Mouse (Mus musculus): Measurements from ENCODE around the gene Kdf1. TPM values are rescaled to one million over a fixed set of nuclear protein-coding genes. Genes with fewer than 3 reads are reported as not detected.

Kdf1 gene
- polyA plus RNA-seq, 1 experiment, result 0.01 TPM

DNA sequence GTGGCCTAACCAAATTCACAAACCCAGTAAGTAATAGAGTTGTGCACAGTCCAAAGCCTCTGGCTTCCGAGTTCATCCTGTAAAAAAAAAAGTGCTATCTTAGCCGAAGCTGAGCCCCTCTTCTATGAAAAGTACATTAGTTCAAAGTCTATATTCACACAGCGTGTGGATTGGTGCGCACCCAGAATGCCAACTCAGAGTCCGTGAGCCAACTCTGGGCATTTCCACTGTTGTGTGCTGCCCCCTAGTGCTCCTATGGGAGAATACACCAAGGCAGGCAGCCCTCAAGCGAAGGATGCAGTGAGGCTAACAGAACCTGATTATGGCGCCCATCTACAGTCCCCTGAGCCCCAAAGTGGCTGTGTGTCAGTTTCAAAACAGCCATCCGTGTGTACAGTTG lies 5.8 kb upstream of the Kdf1 start:
- Histone ChIP-seq H3ac (ENCODE audit: control insufficient read depth, insufficient read length) (no peak overlapping the region), H3K4me2 (ENCODE audit: low read depth) (peak overlapping the region; percentile 51), H3K36me3 (ENCODE audit: control insufficient read depth, insufficient read depth) (no peaks in the 10 kb centered on the region), H3K4me3 (no peak overlapping the region), H3K79me2 (ENCODE audit: control insufficient read depth, insufficient read depth) (no peaks in the 10 kb centered on the region), H3K27me3 (ENCODE audit: control insufficient read depth, insufficient read depth, insufficient read length) (no peaks in the 10 kb centered on the region)
- TF ChIP-seq CEBPB (IDR thresholded peaks at IDR 0.05; ENCODE audit: insufficient read depth, poor library complexity, severe bottlenecking), result no peak
- TF ChIP-seq TCF12 (IDR thresholded peaks at IDR 0.05; ENCODE audit: insufficient read depth, poor library complexity, severe bottlenecking), result no peak
- no peak for TF ChIP-seq POLR2AphosphoS2 (IDR thresholded peaks at IDR 0.05; ENCODE audit: insufficient read length, low read depth)
- no peak for TF ChIP-seq REST (IDR thresholded peaks at IDR 0.05; ENCODE audit: insufficient read depth, insufficient read length)
- TF ChIP-seq SRF (IDR thresholded peaks at IDR 0.05; ENCODE audit: control insufficient read depth, insufficient read length, low read depth), result no peak
- no peak for TF ChIP-seq USF1 (IDR thresholded peaks at IDR 0.05; ENCODE audit: low read depth)
- TF ChIP-seq MYOD1 (IDR thresholded peaks at IDR 0.05; ENCODE audit: control insufficient read depth in 1 of 3, insufficient read length in 2 of 3, low read depth in 2 of 3), result no peak
- no peak for TF ChIP-seq POLR2A (IDR thresholded peaks at IDR 0.05; ENCODE audit: insufficient read length, low read depth)
- TF ChIP-seq E2F4 (IDR thresholded peaks at IDR 0.05; ENCODE audit: insufficient read depth), result no peak
- no peak for TF ChIP-seq MYOG (IDR thresholded peaks at IDR 0.05; ENCODE audit: control insufficient read depth in 1 of 3, insufficient read depth in 1 of 3, insufficient read length in 2 of 3, low read depth in 2 of 3)
- TF ChIP-seq MAX (IDR thresholded peaks at IDR 0.05; ENCODE audit: low read depth), result no peak
- TF ChIP-seq TCF3 (IDR thresholded peaks at IDR 0.05; ENCODE audit: insufficient read length, low read depth), result no peak

DNA sequence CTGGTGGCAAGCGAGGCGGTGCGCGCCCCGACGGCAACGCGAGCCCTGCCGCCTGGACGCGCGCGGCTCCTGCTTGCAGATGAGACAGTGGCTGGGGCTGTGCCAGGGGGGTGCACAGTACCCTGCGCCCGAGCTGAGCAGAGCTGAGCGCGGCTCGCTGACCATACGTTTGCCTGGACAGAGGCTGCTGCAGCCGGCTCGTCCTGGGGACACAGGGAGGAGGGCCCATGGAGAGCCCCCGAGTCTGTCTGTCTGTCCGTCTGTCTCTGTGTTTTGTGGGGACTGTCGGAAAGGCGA lies 554 bp downstream of the Kdf1 start:
- H3K36me3 ChIP-seq (ENCODE audit: control insufficient read depth, insufficient read depth), result no peaks in the 10 kb centered on the region
- TF ChIP-seq USF1 (IDR thresholded peaks at IDR 0.05; ENCODE audit: low read depth) (no peak), MYOD1 (IDR thresholded peaks at IDR 0.05; ENCODE audit: control insufficient read depth in 1 of 3, insufficient read length in 2 of 3, low read depth in 2 of 3) (no peak), POLR2AphosphoS2 (IDR thresholded peaks at IDR 0.05; ENCODE audit: insufficient read length, low read depth) (no peak), E2F4 (IDR thresholded peaks at IDR 0.05; ENCODE audit: insufficient read depth) (no peak), MAX (IDR thresholded peaks at IDR 0.05; ENCODE audit: low read depth) (no peak), REST (IDR thresholded peaks at IDR 0.05; ENCODE audit: insufficient read depth, insufficient read length) (no peak), SRF (IDR thresholded peaks at IDR 0.05; ENCODE audit: control insufficient read depth, insufficient read length, low read depth) (no peak), MYOG (IDR thresholded peaks at IDR 0.05; ENCODE audit: control insufficient read depth in 1 of 3, insufficient read depth in 1 of 3, insufficient read length in 2 of 3, low read depth in 2 of 3) (no peak), TCF12 (IDR thresholded peaks at IDR 0.05; ENCODE audit: insufficient read depth, poor library complexity, severe bottlenecking) (no peak), CEBPB (IDR thresholded peaks at IDR 0.05; ENCODE audit: insufficient read depth, poor library complexity, severe bottlenecking) (no peak), POLR2A (IDR thresholded peaks at IDR 0.05; ENCODE audit: insufficient read length, low read depth) (no peak)
- no peaks in the 10 kb centered on the region for H3K79me2 ChIP-seq (ENCODE audit: control insufficient read depth, insufficient read depth)
- no peak overlapping the region for H3K4me3 ChIP-seq
- peaks cover 17% of the 10 kb centered on the region for H3K27me3 ChIP-seq (ENCODE audit: control insufficient read depth, insufficient read depth, insufficient read length)
- no peak overlapping the region for H3ac ChIP-seq (ENCODE audit: control insufficient read depth, insufficient read length)
- H3K4me2 ChIP-seq (ENCODE audit: low read depth), result no peak overlapping the region

DNA sequence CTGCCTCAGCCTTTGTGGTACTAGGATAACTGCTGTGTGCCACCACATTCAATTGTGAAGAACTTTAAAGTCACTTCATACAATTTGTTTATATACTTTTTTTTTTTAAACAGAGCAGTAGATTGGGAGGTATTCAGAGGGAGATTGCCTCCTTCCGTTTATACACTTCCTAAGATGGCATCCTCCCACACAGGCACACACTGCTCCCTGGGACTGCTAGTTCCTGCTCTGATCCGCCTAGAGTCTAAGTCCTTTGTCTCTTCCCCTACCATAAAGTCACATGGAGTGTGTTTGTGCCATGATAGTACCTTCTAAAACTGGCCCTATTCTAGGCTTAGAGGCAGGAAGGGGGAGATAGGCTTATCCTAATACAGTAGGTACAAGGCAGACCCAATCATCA lies 2.7 kb downstream of the Kdf1 start:
- H3ac ChIP-seq (ENCODE audit: control insufficient read depth, insufficient read length), result no peak overlapping the region
- H3K27me3 ChIP-seq (ENCODE audit: control insufficient read depth, insufficient read depth, insufficient read length), result peaks cover 17% of the 10 kb centered on the region
- TF ChIP-seq USF1 (IDR thresholded peaks at IDR 0.05; ENCODE audit: low read depth), result no peak
- TF ChIP-seq POLR2AphosphoS2 (IDR thresholded peaks at IDR 0.05; ENCODE audit: insufficient read length, low read depth), result no peak
- no peak for TF ChIP-seq TCF12 (IDR thresholded peaks at IDR 0.05; ENCODE audit: insufficient read depth, poor library complexity, severe bottlenecking)
- TF ChIP-seq REST (IDR thresholded peaks at IDR 0.05; ENCODE audit: insufficient read depth, insufficient read length), result no peak
- no peak for TF ChIP-seq CEBPB (IDR thresholded peaks at IDR 0.05; ENCODE audit: insufficient read depth, poor library complexity, severe bottlenecking)
- TF ChIP-seq TCF3 (IDR thresholded peaks at IDR 0.05; ENCODE audit: insufficient read length, low read depth), result no peak
- no peak for TF ChIP-seq SRF (IDR thresholded peaks at IDR 0.05; ENCODE audit: control insufficient read depth, insufficient read length, low read depth)
- TF ChIP-seq MYOG (IDR thresholded peaks at IDR 0.05; ENCODE audit: control insufficient read depth in 1 of 3, insufficient read depth in 1 of 3, insufficient read length in 2 of 3, low read depth in 2 of 3), result no peak
- no peaks in the 10 kb centered on the region for H3K79me2 ChIP-seq (ENCODE audit: control insufficient read depth, insufficient read depth)
- H3K4me3 ChIP-seq, result no peak overlapping the region
- no peaks in the 10 kb centered on the region for H3K36me3 ChIP-seq (ENCODE audit: control insufficient read depth, insufficient read depth)
- H3K4me2 ChIP-seq (ENCODE audit: low read depth), result no peak overlapping the region

DNA sequence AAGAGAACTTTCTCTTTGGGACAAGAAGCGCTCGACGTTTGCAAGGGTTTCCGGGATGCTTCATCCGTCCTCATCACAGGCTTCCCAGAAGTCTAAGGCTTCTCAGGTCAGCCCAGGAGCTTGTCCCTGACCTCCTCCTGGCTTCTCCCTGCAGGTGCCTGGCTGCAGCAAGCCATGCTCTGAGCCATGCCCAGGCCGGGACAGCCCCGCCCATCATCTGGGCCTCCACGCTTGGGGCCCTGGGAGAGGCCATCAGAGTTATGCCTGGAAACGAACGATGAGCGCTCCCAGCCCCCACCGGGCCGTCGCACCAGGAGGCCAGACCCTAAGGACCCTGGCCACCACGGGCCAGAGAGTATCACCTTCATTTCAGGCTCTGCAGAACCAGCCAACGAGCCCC lies 9.0 kb downstream of the Kdf1 start:
- Histone ChIP-seq H3ac (ENCODE audit: control insufficient read depth, insufficient read length) (no peak overlapping the region), H3K79me2 (ENCODE audit: control insufficient read depth, insufficient read depth) (no peaks in the 10 kb centered on the region), H3K27me3 (ENCODE audit: control insufficient read depth, insufficient read depth, insufficient read length) (peaks cover 6% of the 10 kb centered on the region), H3K4me3 (no peak overlapping the region), H3K4me2 (ENCODE audit: low read depth) (no peak overlapping the region), H3K36me3 (ENCODE audit: control insufficient read depth, insufficient read depth) (no peaks in the 10 kb centered on the region)
- TF ChIP-seq MYOG (IDR thresholded peaks at IDR 0.05; ENCODE audit: control insufficient read depth in 1 of 3, insufficient read depth in 1 of 3, insufficient read length in 2 of 3, low read depth in 2 of 3) (no peak), POLR2AphosphoS2 (IDR thresholded peaks at IDR 0.05; ENCODE audit: insufficient read length, low read depth) (no peak), USF1 (IDR thresholded peaks at IDR 0.05; ENCODE audit: low read depth) (no peak), E2F4 (IDR thresholded peaks at IDR 0.05; ENCODE audit: insufficient read depth) (no peak), REST (IDR thresholded peaks at IDR 0.05; ENCODE audit: insufficient read depth, insufficient read length) (no peak), TCF3 (IDR thresholded peaks at IDR 0.05; ENCODE audit: insufficient read length, low read depth) (no peak), POLR2A (IDR thresholded peaks at IDR 0.05; ENCODE audit: insufficient read length, low read depth) (no peak), TCF12 (IDR thresholded peaks at IDR 0.05; ENCODE audit: insufficient read depth, poor library complexity, severe bottlenecking) (no peak), SRF (IDR thresholded peaks at IDR 0.05; ENCODE audit: control insufficient read depth, insufficient read length, low read depth) (no peak), CEBPB (IDR thresholded peaks at IDR 0.05; ENCODE audit: insufficient read depth, poor library complexity, severe bottlenecking) (no peak), MYOD1 (IDR thresholded peaks at IDR 0.05; ENCODE audit: control insufficient read depth in 1 of 3, insufficient read length in 2 of 3, low read depth in 2 of 3) (no peak), MAX (IDR thresholded peaks at IDR 0.05; ENCODE audit: low read depth) (no peak)

DNA sequence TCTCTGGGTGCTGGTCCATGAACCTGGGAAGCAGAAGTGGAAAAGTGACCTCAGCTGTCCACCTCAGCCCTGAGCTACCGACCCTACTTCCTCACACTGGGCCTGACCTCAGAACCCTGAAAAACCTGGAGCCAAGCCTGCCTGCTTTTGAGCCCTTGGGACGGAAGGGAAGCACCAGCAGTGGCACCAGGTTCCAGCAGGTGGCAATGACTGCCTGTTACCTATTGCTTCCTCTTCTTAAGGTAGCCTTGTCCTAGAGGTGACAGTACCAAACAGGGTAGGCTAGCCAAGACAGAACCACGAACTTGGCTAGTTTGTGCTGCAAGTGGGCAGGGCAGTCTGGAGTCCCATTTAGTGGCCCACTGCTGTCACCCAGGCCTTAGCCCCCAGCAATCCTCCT lies 14.0 kb downstream of the Kdf1 start:
- TF ChIP-seq TCF12 (IDR thresholded peaks at IDR 0.05; ENCODE audit: insufficient read depth, poor library complexity, severe bottlenecking), result no peak
- no peak for TF ChIP-seq MAX (IDR thresholded peaks at IDR 0.05; ENCODE audit: low read depth)
- TF ChIP-seq E2F4 (IDR thresholded peaks at IDR 0.05; ENCODE audit: insufficient read depth), result no peak
- TF ChIP-seq SRF (IDR thresholded peaks at IDR 0.05; ENCODE audit: control insufficient read depth, insufficient read length, low read depth), result no peak
- no peak for TF ChIP-seq USF1 (IDR thresholded peaks at IDR 0.05; ENCODE audit: low read depth)
- TF ChIP-seq REST (IDR thresholded peaks at IDR 0.05; ENCODE audit: insufficient read depth, insufficient read length), result no peak
- no peak for TF ChIP-seq MYOG (IDR thresholded peaks at IDR 0.05; ENCODE audit: control insufficient read depth in 1 of 3, insufficient read depth in 1 of 3, insufficient read length in 2 of 3, low read depth in 2 of 3)
- no peak for TF ChIP-seq POLR2AphosphoS2 (IDR thresholded peaks at IDR 0.05; ENCODE audit: insufficient read length, low read depth)
- TF ChIP-seq MYOD1 (IDR thresholded peaks at IDR 0.05; ENCODE audit: control insufficient read depth in 1 of 3, insufficient read length in 2 of 3, low read depth in 2 of 3), result no peak
- no peak for TF ChIP-seq CEBPB (IDR thresholded peaks at IDR 0.05; ENCODE audit: insufficient read depth, poor library complexity, severe bottlenecking)
- no peak for TF ChIP-seq POLR2A (IDR thresholded peaks at IDR 0.05; ENCODE audit: insufficient read length, low read depth)
- TF ChIP-seq TCF3 (IDR thresholded peaks at IDR 0.05; ENCODE audit: insufficient read length, low read depth), result no peak
- Histone ChIP-seq H3K36me3 (ENCODE audit: control insufficient read depth, insufficient read depth) (no peaks in the 10 kb centered on the region), H3K4me2 (ENCODE audit: low read depth) (no peak overlapping the region), H3K4me3 (no peak overlapping the region), H3K79me2 (ENCODE audit: control insufficient read depth, insufficient read depth) (no peaks in the 10 kb centered on the region), H3K27me3 (ENCODE audit: control insufficient read depth, insufficient read depth, insufficient read length) (no peaks in the 10 kb centered on the region), H3ac (ENCODE audit: control insufficient read depth, insufficient read length) (no peak overlapping the region)
